Mouse (Mus musculus) CH12.LX (cell line): Measurements from ENCODE around the gene Itih4. TPM values are rescaled to one million over a fixed set of nuclear protein-coding genes. Genes with fewer than 3 reads are reported as not detected.

Experiments used
- DNase-seq: peaks from one replicate; pipeline ENCODE4 v3.0.0-alpha.2; 2013; ENCODE audit errors: extremely low read depth
- H3K27ac ChIP-seq: 2 replicates; pipeline ENCODE4 v1.5.1; 2012; ENCODE audit warnings: low read depth, mild to moderate bottlenecking, control low read depth, moderate library complexity; ENCODE audit not compliant: insufficient read depth
- H3K27me3 ChIP-seq: replicated peaks from 2 replicates; pipeline ENCODE3; 2012; ENCODE audit warnings: inconsistent platforms
- H3K36me3 ChIP-seq, 2 experiments: replicated peaks in 1 of 2; 2 replicates each; pipeline versions ENCODE3 to v1.6.1; 2012; ENCODE audit warnings: inconsistent platforms in 1 of 2, low read length in 1 of 2, mild to moderate bottlenecking in 1 of 2, mixed read lengths in 1 of 2, moderate library complexity in 1 of 2; ENCODE audit not compliant: control insufficient read depth in 1 of 2, insufficient read depth in 1 of 2
- H3K4me1 ChIP-seq, 2 experiments: 2 replicates each; pipeline ENCODE4 v1.6.1; 2012; ENCODE audit warnings: inconsistent platforms in 1 of 2, moderate library complexity in 1 of 2; ENCODE audit not compliant: insufficient read depth in 2 of 2, control insufficient read depth in 1 of 2
- H3K4me2 ChIP-seq: 2 replicates; pipeline ENCODE4 v1.6.1; 2012; ENCODE audit warnings: low read depth, mild to moderate bottlenecking, control low read depth; ENCODE audit not compliant: poor library complexity, insufficient read depth, severe bottlenecking
- H3K4me3 ChIP-seq, 3 experiments: fragments of 150-350 bp in 1 of 3; sonication (generic) in 1 of 3; replicated peaks in 1 of 3; 2 replicates each; pipeline versions ENCODE3 to v1.5.1; 2011 to 2012; ENCODE audit warnings: low read depth in 2 of 3, low read length in 2 of 3, mild to moderate bottlenecking in 2 of 3, moderate library complexity in 2 of 3, control low read depth in 1 of 3, improper control_type of control experiment in 1 of 3, inconsistent platforms in 1 of 3, mixed read lengths in 1 of 3; ENCODE audit not compliant: poor library complexity in 1 of 3
- H3K79me2 ChIP-seq: replicated peaks from 2 replicates; pipeline ENCODE4 v1.6.1; 2012; ENCODE audit warnings: mild to moderate bottlenecking, moderate library complexity; ENCODE audit not compliant: control insufficient read depth, poor library complexity, insufficient read depth, severe bottlenecking; ENCODE audit errors: extremely low read depth
- H3K9ac ChIP-seq: 2 replicates; pipeline ENCODE4 v1.6.1; 2012; ENCODE audit warnings: low read depth, mild to moderate bottlenecking, control low read depth, moderate library complexity; ENCODE audit not compliant: insufficient read depth
- H3K9me3 ChIP-seq: replicated peaks from 2 replicates; pipeline ENCODE3; 2012; ENCODE audit warnings: low read length, inconsistent platforms, mixed read lengths
- ELF1 ChIP-seq: IDR thresholded peaks from 2 replicates; pipeline ENCODE4 v1.6.1; 2014; ENCODE audit warnings: low read depth, mild to moderate bottlenecking, inconsistent platforms, low read length, improper control_type of control experiment
- GABPA ChIP-seq: IDR thresholded peaks from 2 replicates; pipeline ENCODE4 v1.6.1; 2012; ENCODE audit warnings: low read depth, low read length, improper control_type of control experiment, inconsistent platforms; ENCODE audit not compliant: insufficient replicate concordance
- HCFC1 ChIP-seq: IDR thresholded peaks from 2 replicates; pipeline ENCODE4 v1.6.1; 2012; ENCODE audit warnings: low read depth, mild to moderate bottlenecking, inconsistent platforms, low read length, improper control_type of control experiment
- IRF4 ChIP-seq: IDR thresholded peaks from 2 replicates; pipeline ENCODE4 v1.6.1; 2014; ENCODE audit warnings: low read depth, mild to moderate bottlenecking, inconsistent platforms, low read length, improper control_type of control experiment
- MAFK ChIP-seq: IDR thresholded peaks from 2 replicates; pipeline ENCODE4 v1.6.1; 2011; ENCODE audit warnings: low read length, improper control_type of control experiment; ENCODE audit not compliant: insufficient replicate concordance
- MAZ ChIP-seq: IDR thresholded peaks from 2 replicates; pipeline ENCODE4 v1.6.1; 2012; ENCODE audit warnings: low read depth, mild to moderate bottlenecking, inconsistent platforms, low read length, improper control_type of control experiment, moderate library complexity
- NRF1 ChIP-seq: IDR thresholded peaks from 2 replicates; pipeline ENCODE4 v1.6.1; 2014; ENCODE audit warnings: low read depth, mild to moderate bottlenecking, inconsistent platforms, low read length, improper control_type of control experiment, moderate library complexity
- PAX5 ChIP-seq: IDR thresholded peaks from 2 replicates; pipeline ENCODE4 v1.6.1; 2012; ENCODE audit warnings: low read length, inconsistent platforms, mixed read lengths
- POLR2A ChIP-seq: IDR thresholded peaks from 2 replicates; pipeline ENCODE4 v1.6.1; 2011; ENCODE audit warnings: low read depth, mild to moderate bottlenecking, improper control_type of control experiment, low read length
- POLR2AphosphoS2 ChIP-seq: IDR thresholded peaks from 2 replicates; pipeline ENCODE4 v1.6.1; 2011; ENCODE audit warnings: low read depth, low read length, improper control_type of control experiment
- RAD21 ChIP-seq: IDR thresholded peaks from 2 replicates; pipeline ENCODE4 v1.6.1; 2011; ENCODE audit warnings: low read depth, mild to moderate bottlenecking, low read length, improper control_type of control experiment, moderate library complexity
- SMC3 ChIP-seq: IDR thresholded peaks from 2 replicates; pipeline ENCODE4 v1.6.1; 2011; ENCODE audit warnings: low read depth, low read length, improper control_type of control experiment
- TBP ChIP-seq: conservative IDR thresholded peaks from 2 replicates; pipeline ENCODE4 v1.6.1; 2011; ENCODE audit warnings: low read depth, low read length, improper control_type of control experiment
- USF2 ChIP-seq: conservative IDR thresholded peaks from 2 replicates; pipeline ENCODE4 v1.6.1; 2011; ENCODE audit warnings: low read depth, low read length, improper control_type of control experiment
- ZKSCAN1 ChIP-seq: IDR thresholded peaks from 2 replicates; pipeline ENCODE4 v1.6.1; 2012; ENCODE audit warnings: low read depth, inconsistent platforms, low read length, improper control_type of control experiment, borderline replicate concordance
- ZMIZ1 ChIP-seq: IDR thresholded peaks from 2 replicates; pipeline ENCODE4 v1.6.1; 2012; ENCODE audit warnings: low read depth, mild to moderate bottlenecking, inconsistent platforms, low read length, improper control_type of control experiment
- ZNF384 ChIP-seq: IDR thresholded peaks from 2 replicates; pipeline ENCODE4 v1.6.1; 2012; ENCODE audit warnings: low read depth, low read length, improper control_type of control experiment, inconsistent platforms
- dilution Hi-C: fragments of 300-500 bp; cut with MboI; formaldehyde crosslinking; loops from 2 replicates; pipeline ENCODE4 v1.14.3; 2020; ENCODE audit warnings: low sequenced_read_pairs; ENCODE audit not compliant: extremely low pct_unique_long_range_greater_than_20kb, extremely low pct_ligation_motif_present
- in situ Hi-C: fragments of 300-500 bp; cut with MboI; formaldehyde crosslinking; loops from 3 replicates; pipeline ENCODE4 v1.14.3; 2019; ENCODE audit warnings: low sequenced_read_pairs, low pct_ligation_motif_present, low pct_unique_long_range_greater_than_20kb, mixed read lengths
- polyA plus RNA-seq: library from polyadenylated mRNA; unstranded; fragments of >175 nt; gene quantifications from 2 replicates; pipeline ENCODE4 v1.2.1, GENCODE M21; 2012; ENCODE audit warnings: low read depth; ENCODE audit not compliant: insufficient read length
- total RNA-seq, 2 experiments: library from RNA; depleted of rRNA; stranded (reverse); fragments of 300-350 nt in 1 of 2; fragments of >200 nt in 1 of 2; gene quantifications; 2 replicates each; pipeline ENCODE4 v1.2.3; 2012 to 2014

Itih4 gene
- total and polyA plus RNA-seq, 3 experiments: not detected

GRCm38 (mm10) chr14:30876451-30876850 is 9.8 kb upstream of the Itih4 start:
- in situ Hi-C loops (no loop called here), dilution Hi-C loops (no loop called here)
- no peak overlapping the region for H3K9ac ChIP-seq
- H3K4me1 ChIP-seq: peaks cover 0 to 3% of the 10 kb centered on the region in 2 experiments; a peak in 2 of 4 replicates
- no peak for DNase-seq
- H3K4me2 ChIP-seq: no peak overlapping the region
- H3K4me3 ChIP-seq: no peak overlapping the region
- no peak overlapping the region for H3K27ac ChIP-seq
- peaks cover 34 to 88% of the 10 kb centered on the region in 2 experiments for H3K36me3 ChIP-seq
- no peaks in the 10 kb centered on the region for H3K9me3 ChIP-seq
- H3K79me2 ChIP-seq: no peaks in the 10 kb centered on the region
- TF ChIP-seq ZMIZ1 (no peak), PAX5 (no peak)
- no peaks in the 10 kb centered on the region for H3K27me3 ChIP-seq

- dilution Hi-C loops: no loop called here
- in situ Hi-C loops: no loop called here
- no peak overlapping the region for H3K4me2 ChIP-seq
These were observed 8.4 kb upstream of the Itih4 start for GRCm38 (mm10) chr14:30877827-30878226.

GRCm38 (mm10) chr14:30878958-30879571 is 7.2 kb upstream of the Itih4 start, which contains the start of gene Mustn1:
TSS of gene Mustn1 (plus strand) at chr14:30879200.
- in situ Hi-C loops: no loop called here
- H3K27ac ChIP-seq: no peak within 1 kb of the TSS

More at GRCm38 (mm10) chr14:30877827-30878226, 8.4 kb upstream of the Itih4 start:
- no peaks in the 10 kb centered on the region for H3K27me3 ChIP-seq
- peaks cover 30 to 82% of the 10 kb centered on the region in 2 experiments for H3K36me3 ChIP-seq
- no peaks in the 10 kb centered on the region for H3K79me2 ChIP-seq
- H3K4me3 ChIP-seq: no peak overlapping the region
- no peaks in the 10 kb centered on the region for H3K9me3 ChIP-seq
- H3K9ac ChIP-seq: no peak overlapping the region
- DNase-seq: no peak
- no peak overlapping the region for H3K27ac ChIP-seq
- TF ChIP-seq MAZ: no peak
- TF ChIP-seq PAX5: no peak
- TF ChIP-seq USF2: no peak
- TF ChIP-seq IRF4: no peak
- no peak for TF ChIP-seq NRF1
- peaks cover 0 to 3% of the 10 kb centered on the region in 2 experiments; a peak in 2 of 4 replicates for H3K4me1 ChIP-seq

More at GRCm38 (mm10) chr14:30878958-30879571, 7.2 kb upstream of the Itih4 start, which contains the start of gene Mustn1:
- Histone ChIP-seq H3K9me3 (no peaks in the 10 kb centered on the region), H3K4me3 (no peak within 1 kb of the TSS), H3K4me1 (peaks cover 0 to 3% of the 10 kb centered on the region in 2 experiments; a peak in 2 of 4 replicates), H3K36me3 (peaks cover 19 to 71% of the 10 kb centered on the region in 2 experiments), H3K4me2 (no peak within 1 kb of the TSS), H3K79me2 (no peaks in the 10 kb centered on the region), H3K27me3 (no peaks in the 10 kb centered on the region), H3K9ac (no peak within 1 kb of the TSS)
- TF ChIP-seq TBP (no peak), SMC3 (no peak), RAD21 (no peak), ZKSCAN1 (no peak), POLR2A (no peak), ELF1 (no peak), USF2 (no peak), MAFK (no peak), POLR2AphosphoS2 (no peak), HCFC1 (no peak), GABPA (no peak), ZNF384 (no peak)
- no peak for DNase-seq
- dilution Hi-C loops: no loop called here
